Mouse (Mus musculus): ENCODE data around the gene Tst.

DNA sequence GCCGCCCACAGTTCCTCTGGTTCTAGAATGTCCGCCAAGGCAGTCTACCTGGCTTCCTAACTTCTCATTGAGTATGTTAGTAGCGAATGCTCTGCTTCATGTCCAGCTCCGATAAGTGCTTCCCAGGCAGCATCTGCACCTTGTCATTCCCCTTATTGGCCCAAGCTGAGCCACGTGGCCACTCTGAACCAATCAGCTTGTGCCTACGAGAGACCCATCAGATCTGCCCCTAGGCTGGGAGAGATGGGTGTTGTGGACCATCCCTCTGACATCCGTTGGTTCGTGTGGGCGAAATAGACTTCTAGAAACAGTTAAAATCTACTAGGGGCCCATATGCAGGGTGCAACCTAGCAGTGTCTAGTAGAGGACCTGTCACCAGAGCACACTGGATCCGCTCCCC lies 27.8 kb downstream of the Tst start:
- no peak for TF ChIP-seq CTCF (conservative IDR thresholded peaks at IDR 0.05; ENCODE audit: insufficient read depth, insufficient read length, low read depth, low read length)
- no peak for TF ChIP-seq POLR2A (IDR thresholded peaks at IDR 0.05; ENCODE audit: low read depth, low read length)

Data from kidney, adult 2 months (tissue).